ENCODE assay signal across 12 mouse cellular contexts in the genomic region with DNA sequence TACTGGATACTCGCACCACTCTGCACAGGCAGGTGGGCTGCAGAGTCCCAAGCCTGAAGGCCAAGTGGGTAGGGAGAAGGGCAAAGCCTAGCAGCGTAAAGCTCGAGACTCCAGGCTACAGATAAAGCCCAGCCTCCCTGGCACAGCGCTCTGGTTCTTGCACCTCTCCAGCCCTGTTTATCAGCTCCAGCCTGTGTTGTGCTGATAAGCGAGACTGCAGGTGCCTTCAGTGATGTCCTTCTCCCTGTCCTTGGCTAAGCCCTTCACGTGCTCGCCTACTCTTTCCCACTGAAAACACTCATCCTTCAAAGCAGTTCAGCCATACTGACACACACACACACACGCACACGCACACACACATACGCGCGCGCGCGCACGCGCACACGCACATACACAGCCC. TPM values are rescaled to one million over a fixed set of nuclear protein-coding genes. Genes with fewer than 3 reads are reported as not detected.
A peak's percentile ranks its signal among the peaks of the same experiment; 100 is the strongest.
DNase-seq lines count a peak whose midpoint lies in the region; ATAC-seq lines count a peak whose summit lies in the region.
"Had no signal": no experiment of that assay in that cellular context is flagged by ENCODE, and none has a peak within 500 bp of the region (broad histone marks: within the 10 kb centered on the region; RNA-seq: fewer than 3 reads in every experiment).

No protein-coding gene starts in this region.

- H3K36me3 ChIP-seq in intestine, embryonic 15.5 days, result no peaks in the 10 kb centered on the region
- H3K36me3 ChIP-seq in hindbrain, embryonic 11.5 days (ENCODE audit: control insufficient read depth, insufficient read depth, low read length), result no peaks in the 10 kb centered on the region
- H3K36me3 ChIP-seq in midbrain, embryonic 15.5 days (replicated peaks), result 0 out of 2 replicates have a peak, but pooled peaks cover 3% of the 10 kb centered on the region

- H3K27me3 ChIP-seq in intestine, embryonic 15.5 days (replicated peaks), result no peaks in the 10 kb centered on the region
- H3K27me3 ChIP-seq in hindbrain, embryonic 11.5 days (ENCODE audit: control insufficient read depth, insufficient read depth, low read length), result no peaks in the 10 kb centered on the region
- H3K27me3 ChIP-seq in midbrain, embryonic 15.5 days (replicated peaks), result no peaks in the 10 kb centered on the region
- H3K27me3 ChIP-seq: embryonic facial prominence, embryonic 15.5 days had no signal

- no peak overlapping the region for H3K4me3 ChIP-seq in intestine, embryonic 15.5 days (replicated peaks)
- H3K4me3 ChIP-seq in hindbrain, embryonic 11.5 days (ENCODE audit: low read depth, low read length), result no peak overlapping the region
- H3K4me3 ChIP-seq in midbrain, embryonic 15.5 days, result no peak overlapping the region
- H3K4me3 ChIP-seq: embryonic facial prominence, embryonic 15.5 days had no signal

- H3K27ac ChIP-seq in intestine, embryonic 15.5 days, result no peak overlapping the region
- no peak overlapping the region for H3K27ac ChIP-seq in hindbrain, embryonic 11.5 days (ENCODE audit: low read depth, low read length)
- no peak overlapping the region for H3K27ac ChIP-seq in midbrain, embryonic 15.5 days
- H3K27ac ChIP-seq: embryonic facial prominence, embryonic 15.5 days; kidney, postnatal 0 days had no signal

- peak; percentile 60 for ATAC-seq in common myeloid progenitor, adult 5-6 weeks (replicated peaks; ENCODE audit: low read depth, poor library complexity, severe bottlenecking)
- ATAC-seq in intestine, embryonic 15.5 days, result peak; percentile 90
- no peak for ATAC-seq in hindbrain, embryonic 11.5 days (ENCODE audit: low FRiP score)
- no peak for ATAC-seq in midbrain, embryonic 15.5 days (replicated peaks)

- no peak overlapping the region for H3K9ac ChIP-seq in intestine, embryonic 15.5 days
- no peak overlapping the region for H3K9ac ChIP-seq in hindbrain, embryonic 11.5 days (ENCODE audit: low read depth, low read length)
- H3K9ac ChIP-seq in midbrain, embryonic 15.5 days, result no peak overlapping the region
- H3K9ac ChIP-seq: embryonic facial prominence, embryonic 15.5 days had no signal

- no peak overlapping the region for H3K4me2 ChIP-seq in intestine, embryonic 15.5 days (replicated peaks)
- H3K4me2 ChIP-seq in hindbrain, embryonic 11.5 days (replicated peaks; ENCODE audit: low read depth, low read length), result no peak overlapping the region
- no peak overlapping the region for H3K4me2 ChIP-seq in midbrain, embryonic 15.5 days
- H3K4me2 ChIP-seq: embryonic facial prominence, embryonic 15.5 days had no signal

- WGBS in intestine, embryonic 15.5 days, result 79% methylated on average over 18 of the region's 18 CpGs
- 88% methylated on average over 18 of the region's 18 CpGs for WGBS in hindbrain, embryonic 11.5 days
- WGBS in midbrain, embryonic 15.5 days, result 87% methylated on average over 18 of the region's 18 CpGs

- peaks cover 5% of the 10 kb centered on the region; the same call in 1 of the 2 replicates for H3K4me1 ChIP-seq in intestine, embryonic 15.5 days (replicated peaks)
- H3K4me1 ChIP-seq in hindbrain, embryonic 11.5 days (replicated peaks; ENCODE audit: control insufficient read depth, insufficient read depth, low read length), result no peaks in the 10 kb centered on the region
- H3K4me1 ChIP-seq in midbrain, embryonic 15.5 days, result no peaks in the 10 kb centered on the region
- H3K4me1 ChIP-seq: embryonic facial prominence, embryonic 15.5 days had no signal

- H3K9me3 ChIP-seq in intestine, embryonic 15.5 days, result no peaks in the 10 kb centered on the region
- no peaks in the 10 kb centered on the region for H3K9me3 ChIP-seq in hindbrain, embryonic 11.5 days (ENCODE audit: control insufficient read depth, low read length)
- H3K9me3 ChIP-seq in midbrain, embryonic 15.5 days, result no peaks in the 10 kb centered on the region
- H3K9me3 ChIP-seq: embryonic facial prominence, embryonic 15.5 days had no signal

- peak; percentile 33 for DNase-seq in adrenal gland, adult 2 months
- no peak for DNase-seq in adrenal gland, postnatal 25 days
- peak; percentile 42 to 50 for DNase-seq in spleen, postnatal 36 days (ENCODE audit: low spot score in 2 of 2)
- DNase-seq in hindbrain, embryonic 11.5 days (ENCODE audit: low spot score), result no peak
- no peak for DNase-seq in layer of hippocampus, postnatal 36 days
- DNase-seq: gastrocnemius, postnatal 10 days; lung, postnatal 4 days had no signal

RNA-seq across cellular contexts. Expression of gene Fa2h, which starts 51.9 kb away (rescaled TPM):
- total RNA-seq in adrenal gland, adult 2 months (2021), result 1 to 10 TPM in 1 of 2 experiments, under 1 TPM in 1; 0.21 to 4.7 TPM
- polyA plus RNA-seq in adrenal gland, adult 2 months (2012; rRNA removed), result 19.0 and 37.5 TPM in 2 replicates
- 5.6 and 7.4 TPM in 2 replicates for total RNA-seq in adrenal gland, postnatal 25 days (2021)
- not detected in 2 replicates for total RNA-seq in common myeloid progenitor, adult 5-6 weeks (2017)
- 0.88 and 1.2 TPM in 2 replicates for polyA plus RNA-seq in intestine, embryonic 15.5 days (2015; fragmentation: Nextera tagmentation; extraction: Ambion mirVana)
- 0.15 TPM in 1 of 2 replicates, not detected in the other for polyA plus RNA-seq in hindbrain, embryonic 11.5 days (2014; fragmentation: Nextera tagmentation; extraction: Ambion mirVana)
- total RNA-seq in layer of hippocampus, postnatal 36 days (2021), result 10 to 100 TPM; 35.2 to 35.9 TPM
- polyA plus RNA-seq in midbrain, embryonic 15.5 days (2015; fragmentation: Nextera tagmentation; extraction: Ambion mirVana), result 0.10 and 0.11 TPM in 2 replicates

Comparison
In these comparisons a context has a peak if more than half of its experiments do, and no peak if none do; other contexts are left out.
1. DNase-seq: peak in adrenal gland, adult 2 months (single experiment) and spleen, postnatal 36 days (2 of 2); none in adrenal gland, postnatal 25 days (single experiment), hindbrain, embryonic 11.5 days (single experiment) and layer of hippocampus, postnatal 36 days (0 of 2).
2. ATAC-seq: peak in common myeloid progenitor, adult 5-6 weeks (single experiment) and intestine, embryonic 15.5 days (single experiment); none in hindbrain, embryonic 11.5 days (single experiment) and midbrain, embryonic 15.5 days (single experiment).